Mouse (Mus musculus) myocyte (in vitro differentiated cells): Measurements from ENCODE around the gene Cd300ld3. TPM values are rescaled to one million over a fixed set of nuclear protein-coding genes. Genes with fewer than 3 reads are reported as not detected.
"Not testable (repeated sequence)": the region's sequence is repeated elsewhere in the genome, so short reads cannot be mapped to it uniquely, and the experiment has no call there.

Experiments
- H3K27me3 ChIP-seq: one replicate; pipeline ENCODE4 v1.6.1; 2011; ENCODE audit not compliant: control insufficient read depth, insufficient read depth, insufficient read length
- H3K36me3 ChIP-seq: one replicate; pipeline ENCODE4 v1.6.1; 2011; ENCODE audit not compliant: control insufficient read depth, insufficient read depth
- H3K4me2 ChIP-seq: one replicate; pipeline ENCODE4 v1.6.1; 2011; ENCODE audit warnings: low read depth, control low read depth
- H3K4me3 ChIP-seq: one replicate; pipeline ENCODE4 v1.5.1; 2011; ENCODE audit warnings: mild to moderate bottlenecking, control low read depth, moderate library complexity
- H3K79me2 ChIP-seq: one replicate; pipeline ENCODE4 v1.6.1; 2011; ENCODE audit not compliant: control insufficient read depth, insufficient read depth
- H3ac ChIP-seq: one replicate; pipeline ENCODE4 v1.6.1; 2011; ENCODE audit not compliant: control insufficient read depth, insufficient read length
- CEBPB ChIP-seq: IDR thresholded peaks from 2 replicates; pipeline ENCODE4 v1.6.1; 2011; ENCODE audit warnings: mild to moderate bottlenecking, moderate library complexity; ENCODE audit not compliant: poor library complexity, insufficient read depth, severe bottlenecking
- E2F4 ChIP-seq: IDR thresholded peaks from one replicate; pipeline ENCODE4 v1.6.1; 2011; ENCODE audit warnings: mild to moderate bottlenecking, control low read depth, moderate library complexity; ENCODE audit not compliant: insufficient read depth
- MAX ChIP-seq: IDR thresholded peaks from one replicate; pipeline ENCODE4 v1.6.1; 2011; ENCODE audit warnings: low read depth, mild to moderate bottlenecking, control low read depth
- MYOD1 ChIP-seq, 3 experiments: IDR thresholded peaks; one replicate each; pipeline ENCODE4 v1.6.1; 2011; ENCODE audit warnings: control low read depth in 2 of 3, low read depth in 2 of 3, mild to moderate bottlenecking in 2 of 3, moderate library complexity in 1 of 3; ENCODE audit not compliant: insufficient read length in 2 of 3, control insufficient read depth in 1 of 3
- MYOG ChIP-seq, 3 experiments: IDR thresholded peaks; one replicate each; pipeline ENCODE4 v1.6.1; 2011; ENCODE audit warnings: control low read depth in 2 of 3, low read depth in 2 of 3, mild to moderate bottlenecking in 2 of 3; ENCODE audit not compliant: insufficient read length in 2 of 3, control insufficient read depth in 1 of 3, insufficient read depth in 1 of 3
- POLR2A ChIP-seq: IDR thresholded peaks from one replicate; pipeline ENCODE4 v1.6.1; 2011; ENCODE audit warnings: low read depth, mild to moderate bottlenecking, control low read depth, moderate library complexity; ENCODE audit not compliant: insufficient read length
- POLR2AphosphoS2 ChIP-seq: IDR thresholded peaks from one replicate; pipeline ENCODE4 v1.6.1; 2011; ENCODE audit warnings: low read depth, control low read depth; ENCODE audit not compliant: insufficient read length
- REST ChIP-seq: IDR thresholded peaks from one replicate; pipeline ENCODE4 v1.6.1; 2011; ENCODE audit warnings: mild to moderate bottlenecking, control low read depth, moderate library complexity; ENCODE audit not compliant: insufficient read depth, insufficient read length
- SRF ChIP-seq: IDR thresholded peaks from one replicate; pipeline ENCODE4 v1.6.1; 2011; ENCODE audit warnings: low read depth; ENCODE audit not compliant: control insufficient read depth, insufficient read length
- TCF12 ChIP-seq: IDR thresholded peaks from one replicate; pipeline ENCODE4 v1.6.1; 2011; ENCODE audit warnings: mild to moderate bottlenecking, control low read depth; ENCODE audit not compliant: poor library complexity, insufficient read depth, severe bottlenecking
- TCF3 ChIP-seq: IDR thresholded peaks from one replicate; pipeline ENCODE4 v1.6.1; 2011; ENCODE audit warnings: low read depth, control low read depth; ENCODE audit not compliant: insufficient read length
- USF1 ChIP-seq: IDR thresholded peaks from one replicate; pipeline ENCODE4 v1.6.1; 2011; ENCODE audit warnings: low read depth, mild to moderate bottlenecking, control low read depth, moderate library complexity
- polyA plus RNA-seq: library from polyadenylated mRNA; unstranded; fragments of >200 nt; fragmentation: generic; extraction: Trizol; gene quantifications from one replicate; pipeline ENCODE4 v1.2.1, GENCODE M21; 2012; ENCODE audit warnings: missing spikeins

Gene Cd300ld3
- polyA plus RNA-seq, 1 experiment, result not detected

- Histone ChIP-seq H3K27me3 (no peaks in the 10 kb centered on the region), H3K36me3 (no peaks in the 10 kb centered on the region), H3ac (no peak overlapping the region), H3K79me2 (no peaks in the 10 kb centered on the region), H3K4me2 (no peak overlapping the region), H3K4me3 (no peak overlapping the region)
- no peak for TF ChIP-seq TCF12
- TF ChIP-seq REST, result no peak
- no peak for TF ChIP-seq POLR2A
- TF ChIP-seq MAX, result no peak
- TF ChIP-seq USF1, result no peak
- TF ChIP-seq CEBPB, result no peak
- TF ChIP-seq E2F4, result no peak
- no peak for TF ChIP-seq MYOD1 (IDR thresholded peaks at IDR 0.05; ENCODE audit: control insufficient read depth in 1 of 3, insufficient read length in 2 of 3, low read depth in 2 of 3)
- TF ChIP-seq POLR2AphosphoS2, result no peak
- no peak for TF ChIP-seq SRF
- no peak for TF ChIP-seq MYOG (IDR thresholded peaks at IDR 0.05; ENCODE audit: control insufficient read depth in 1 of 3, insufficient read depth in 1 of 3, insufficient read length in 2 of 3, low read depth in 2 of 3)
- no peak for TF ChIP-seq TCF3
Observed at GRCm38 (mm10) chr11:115059797-115060196, 11.6 kb upstream of the Cd300ld3 start.

GRCm38 (mm10) chr11:115058701-115059100, 10.5 kb upstream of the Cd300ld3 start:
- Histone ChIP-seq H3K4me3 (no peak overlapping the region), H3K36me3 (no peaks in the 10 kb centered on the region)
- TF ChIP-seq MAX (no peak), POLR2A (no peak), TCF3 (no peak), USF1 (no peak)

DNA sequence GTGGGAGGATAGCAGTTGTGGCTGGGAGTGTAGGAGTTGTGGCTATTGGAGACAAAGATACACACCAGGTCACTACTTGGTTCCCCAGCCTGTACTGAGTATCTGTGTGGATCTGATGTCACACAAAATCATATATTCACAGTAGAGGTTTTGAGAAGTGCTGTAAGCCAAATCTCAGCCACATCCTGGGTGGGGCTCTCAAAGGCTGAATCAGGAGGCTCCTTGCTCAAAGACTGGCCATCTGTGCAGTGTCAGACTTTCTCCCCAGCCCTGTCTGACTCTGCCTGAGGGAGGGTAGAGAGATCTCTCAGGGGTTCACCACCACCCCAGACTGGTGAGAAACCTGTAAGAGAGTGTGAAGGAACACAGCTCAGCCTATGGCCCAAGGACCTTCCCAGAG, 6.3 kb upstream of the Cd300ld3 start:
- TF ChIP-seq REST (no peak), MYOD1 (IDR thresholded peaks at IDR 0.05; ENCODE audit: control insufficient read depth in 1 of 3, insufficient read length in 2 of 3, low read depth in 2 of 3) (no peak), SRF (no peak), POLR2AphosphoS2 (no peak), TCF3 (no peak), TCF12 (no peak), USF1 (no peak), MAX (no peak), MYOG (IDR thresholded peaks at IDR 0.05; ENCODE audit: control insufficient read depth in 1 of 3, insufficient read depth in 1 of 3, insufficient read length in 2 of 3, low read depth in 2 of 3) (no peak), CEBPB (no peak), POLR2A (no peak), E2F4 (no peak)
- no peaks in the 10 kb centered on the region for H3K27me3 ChIP-seq
- H3K4me3 ChIP-seq, result no peak overlapping the region
- H3ac ChIP-seq, result no peak overlapping the region
- no peaks in the 10 kb centered on the region for H3K36me3 ChIP-seq
- H3K4me2 ChIP-seq, result no peak overlapping the region
- no peaks in the 10 kb centered on the region for H3K79me2 ChIP-seq

More at GRCm38 (mm10) chr11:115058701-115059100, 10.5 kb upstream of the Cd300ld3 start:
- Histone ChIP-seq H3ac (no peak overlapping the region), H3K4me2 (no peak overlapping the region), H3K27me3 (no peaks in the 10 kb centered on the region), H3K79me2 (no peaks in the 10 kb centered on the region)

DNA sequence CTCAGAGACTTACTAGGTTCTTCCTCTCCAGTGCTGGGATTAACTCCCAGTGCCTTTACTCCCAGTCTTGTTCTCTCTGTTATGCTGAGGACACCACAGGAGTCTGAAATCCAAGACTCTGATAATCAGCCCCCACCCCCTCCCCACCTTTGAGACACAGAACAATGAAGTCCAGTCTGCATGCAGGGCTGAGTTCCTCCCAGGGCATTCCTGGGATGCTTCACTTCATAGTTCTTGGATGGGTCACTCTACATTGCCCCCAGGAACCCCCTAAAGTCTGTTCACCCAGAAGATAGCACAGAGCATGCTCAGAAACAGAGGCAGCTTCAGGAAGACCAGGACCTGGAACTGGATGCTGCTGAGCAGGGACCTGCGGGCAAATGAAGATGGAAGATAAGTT, 4.8 kb upstream of the Cd300ld3 start:
- no peak for TF ChIP-seq MYOD1 (IDR thresholded peaks at IDR 0.05; ENCODE audit: control insufficient read depth in 1 of 3, insufficient read length in 2 of 3, low read depth in 2 of 3)
- Histone ChIP-seq H3K36me3 (no peaks in the 10 kb centered on the region), H3ac (no peak overlapping the region), H3K27me3 (no peaks in the 10 kb centered on the region), H3K4me2 (no peak overlapping the region), H3K79me2 (no peaks in the 10 kb centered on the region), H3K4me3 (no peak overlapping the region)

- H3K27me3 ChIP-seq, result no peaks in the 10 kb centered on the region
- no peak overlapping the region for H3ac ChIP-seq
- no peaks in the 10 kb centered on the region for H3K79me2 ChIP-seq
- no peak overlapping the region for H3K4me2 ChIP-seq
- H3K36me3 ChIP-seq, result no peaks in the 10 kb centered on the region
- H3K4me3 ChIP-seq, result no peak overlapping the region
- TF ChIP-seq REST, result peak; percentile 66
- TF ChIP-seq MAX, result no peak
Observed at GRCm38 (mm10) chr11:115052206-115052605, 4.0 kb upstream of the Cd300ld3 start.

DNA sequence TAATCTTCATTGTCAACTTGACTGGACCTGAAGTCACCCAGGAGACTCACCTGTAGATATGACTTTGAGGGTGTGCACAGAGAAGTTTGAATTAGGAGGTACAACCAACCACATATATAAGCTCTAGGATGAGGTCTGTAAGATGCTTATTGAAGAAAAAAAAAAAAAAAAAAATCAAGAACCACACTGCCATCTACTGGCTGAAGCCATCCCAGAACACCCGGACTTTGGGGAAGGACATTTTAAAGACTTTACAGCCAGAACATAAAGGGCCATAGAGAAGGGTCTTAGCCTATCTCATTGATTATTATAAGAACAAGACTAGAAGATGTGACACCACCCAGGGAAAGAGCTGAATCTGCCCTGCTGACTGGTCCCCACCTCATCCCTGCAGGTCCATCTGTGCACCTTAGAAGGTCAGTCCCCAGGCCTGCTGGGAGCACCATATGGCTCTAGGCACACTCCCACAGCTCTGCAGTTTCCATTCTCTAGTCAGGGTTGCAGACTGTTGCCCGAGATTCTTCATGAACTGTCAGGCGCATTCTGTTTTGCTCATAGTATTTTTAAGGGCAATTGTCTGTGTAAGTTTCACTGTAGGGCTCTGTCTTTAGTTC, 1.2 kb upstream of the Cd300ld3 start:
- TF ChIP-seq E2F4 (no peak), SRF (no peak), MYOG (IDR thresholded peaks at IDR 0.05; ENCODE audit: control insufficient read depth in 1 of 3, insufficient read depth in 1 of 3, insufficient read length in 2 of 3, low read depth in 2 of 3) (no peak), POLR2A (no peak), TCF12 (no peak), MAX (no peak), CEBPB (no peak), MYOD1 (IDR thresholded peaks at IDR 0.05; ENCODE audit: control insufficient read depth in 1 of 3, insufficient read length in 2 of 3, low read depth in 2 of 3) (no peak), POLR2AphosphoS2 (no peak), REST (no peak), USF1 (no peak), TCF3 (no peak)
- no peaks in the 10 kb centered on the region for H3K36me3 ChIP-seq
- no peak overlapping the region for H3K4me3 ChIP-seq
- H3K79me2 ChIP-seq, result no peaks in the 10 kb centered on the region
- H3K27me3 ChIP-seq, result no peaks in the 10 kb centered on the region
- no peak overlapping the region for H3ac ChIP-seq
- no peak overlapping the region for H3K4me2 ChIP-seq

- H3K36me3 ChIP-seq, H3K4me2 ChIP-seq, H3K27me3 ChIP-seq, H3ac ChIP-seq, H3K79me2 ChIP-seq, H3K4me3 ChIP-seq: not testable (repeated sequence)
Observed at GRCm38 (mm10) chr11:115037669-115038068, 10.5 kb downstream of the Cd300ld3 start, which contains the start of gene Cd300ld5. TSS of gene Cd300ld5 (minus strand) at chr11:115037769.

DNA sequence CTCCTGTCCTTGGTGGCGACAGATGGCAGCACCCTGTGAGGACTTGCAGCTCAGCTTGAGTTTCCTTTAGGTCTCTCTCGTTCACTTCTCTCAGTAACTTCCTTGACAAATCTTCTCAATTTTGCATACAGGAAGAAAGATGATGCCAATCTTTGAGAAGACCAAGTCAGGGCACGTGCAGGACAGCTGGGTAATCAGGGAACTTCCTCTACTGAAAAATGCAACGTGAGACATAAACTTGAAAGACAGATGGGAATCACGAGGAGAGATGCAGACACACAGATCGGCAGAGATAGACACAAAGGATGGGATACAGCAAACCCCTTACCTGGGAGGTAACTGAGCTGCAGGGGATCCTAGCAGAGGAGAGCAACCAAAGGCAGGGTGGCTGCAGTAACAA, 21.3 kb downstream of the Cd300ld3 start, which contains the start of gene Cd300ld4:
TSS of gene Cd300ld4 (minus strand) at position 101 of the 400 bp plus-strand sequence.
- H3K4me2 ChIP-seq, H3K79me2 ChIP-seq, H3K4me3 ChIP-seq, H3K27me3 ChIP-seq, H3ac ChIP-seq, H3K36me3 ChIP-seq: not testable (repeated sequence)
